Mouse (Mus musculus) hindbrain, embryonic 13.5 days (tissue): ENCODE measurements around the gene Tmem220. TPM values are rescaled to one million over a fixed set of nuclear protein-coding genes. Genes with fewer than 3 reads are reported as not detected.
"Not testable (repeated sequence)": the region's sequence is repeated elsewhere in the genome, so short reads cannot be mapped to it uniquely, and the experiment has no call there.

Experiments
- ATAC-seq: fragments of 200-750 bp; cut with Nextera tagmentation; 2 replicates; pipeline ENCODE4 v1.8.0; 2017; ENCODE audit warnings: moderate TSS enrichment; ENCODE audit not compliant: low FRiP score
- H3K27ac ChIP-seq: fragments of 300-500 bp; sonication (generic); 2 replicates; pipeline ENCODE4 v1.5.1; 2015; ENCODE audit warnings: inconsistent platforms, mild to moderate bottlenecking, moderate library complexity
- H3K27me3 ChIP-seq: fragments of 300-500 bp; sonication (generic); 2 replicates; pipeline ENCODE4 v1.6.1; 2015; ENCODE audit warnings: mild to moderate bottlenecking, inconsistent platforms
- H3K36me3 ChIP-seq: fragments of 300-500 bp; sonication (generic); 2 replicates; pipeline ENCODE4 v1.6.1; 2015; ENCODE audit warnings: mild to moderate bottlenecking, inconsistent platforms
- H3K4me1 ChIP-seq: fragments of 300-500 bp; sonication (generic); replicated peaks from 2 replicates; pipeline ENCODE4 v1.6.1; 2015; ENCODE audit warnings: inconsistent platforms
- H3K4me2 ChIP-seq: fragments of 300-500 bp; sonication (generic); 2 replicates; pipeline ENCODE4 v1.6.1; 2015; ENCODE audit warnings: inconsistent platforms, mild to moderate bottlenecking, moderate library complexity
- H3K4me3 ChIP-seq: fragments of 300-500 bp; sonication (generic); 2 replicates; pipeline ENCODE4 v1.5.1; 2015; ENCODE audit warnings: mild to moderate bottlenecking, inconsistent platforms
- H3K9ac ChIP-seq: fragments of 300-500 bp; sonication (generic); 2 replicates; pipeline ENCODE4 v1.6.1; 2015; ENCODE audit warnings: mild to moderate bottlenecking, inconsistent platforms
- H3K9me3 ChIP-seq: fragments of 300-500 bp; sonication (generic); 2 replicates; pipeline ENCODE4 v1.6.1; 2016; ENCODE audit warnings: inconsistent platforms
- WGBS: fragments of 180-500 bp; shearing (Covaris S2); methylation state at CpG from one replicate; pipeline ENCODE4 v1.1.7; 2015; 5-methylcytosine and 5-hydroxymethylcytosine counted together
- polyA plus RNA-seq: library from polyadenylated mRNA; unstranded; fragments of >200 nt; fragmentation: Nextera tagmentation; extraction: Ambion mirVana; gene quantifications from 2 replicates; pipeline ENCODE4 v1.2.1, GENCODE M21; 2015

Tmem220 gene
- polyA plus RNA-seq, 1 experiment from 2014 or later, result 1.0 TPM

DNA sequence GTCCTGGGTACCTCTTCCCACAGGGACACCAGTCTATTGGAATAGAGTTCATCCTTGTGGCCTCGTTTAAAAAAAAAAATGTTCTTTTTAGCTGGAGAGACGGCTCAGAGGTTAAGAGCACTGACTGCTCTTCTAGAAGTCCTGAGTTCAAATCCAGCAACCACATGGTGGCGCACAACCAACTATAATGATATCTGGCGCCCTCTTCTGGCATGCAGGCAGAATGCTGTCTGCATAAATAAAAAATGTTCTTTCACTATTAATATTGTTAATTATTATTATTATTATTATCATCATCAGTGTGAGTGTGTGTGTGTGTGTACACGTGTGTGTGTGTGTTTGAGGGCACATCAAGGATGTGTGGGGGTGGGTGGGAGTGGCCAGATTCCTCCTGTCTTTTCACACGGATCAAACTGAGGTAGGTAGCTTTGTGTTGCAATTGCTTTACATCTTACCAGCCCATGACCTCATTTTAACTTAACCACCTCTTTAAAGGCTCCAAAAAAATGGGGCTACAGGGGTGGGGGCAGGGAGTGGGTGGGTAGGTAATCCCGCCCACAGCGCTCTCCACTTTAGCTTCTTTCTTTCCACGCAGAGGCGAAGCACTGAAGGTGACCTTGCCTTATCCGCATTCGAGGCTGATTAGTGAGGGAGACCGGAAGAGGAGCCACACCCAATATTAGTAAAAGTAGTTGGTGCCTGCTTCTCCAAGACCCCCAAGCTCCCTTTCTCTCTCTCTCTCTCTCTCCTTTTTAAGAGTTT is 2.4 kb upstream of the Tmem220 start:
- 91% methylated on average over 13 of the region's 13 CpGs for WGBS
- Histone ChIP-seq H3K9ac (no peak overlapping the region), H3K4me2 (no peak overlapping the region), H3K9me3 (no peaks in the 10 kb centered on the region), H3K27ac (no peak overlapping the region), H3K27me3 (peaks cover 7% of the 10 kb centered on the region; the same call in 1 of the 2 replicates), H3K4me1 (peaks cover 31% of the 10 kb centered on the region), H3K4me3 (no peak overlapping the region), H3K36me3 (no peaks in the 10 kb centered on the region)
- no peak for ATAC-seq

- H3K36me3 ChIP-seq, H3K4me2 ChIP-seq, H3K27me3 ChIP-seq, H3K27ac ChIP-seq, H3K4me3 ChIP-seq, ATAC-seq, H3K9ac ChIP-seq, H3K9me3 ChIP-seq: not testable (repeated sequence)
- WGBS, result 57% methylated on average over 1 of the region's 1 CpGs
- peaks cover 25% of the 10 kb centered on the region for H3K4me1 ChIP-seq
Observed at GRCm38 (mm10) chr11:67023191-67023590, 1.8 kb upstream of the Tmem220 start.

GRCm38 (mm10) chr11:67023802-67024340 is 1.1 kb upstream of the Tmem220 start:
- Histone ChIP-seq H3K27me3 (peaks cover 7% of the 10 kb centered on the region; the same call in 1 of the 2 replicates), H3K4me2 (peak overlapping the region; percentile 59), H3K4me1 (peaks cover 22% of the 10 kb centered on the region), H3K27ac (no peak overlapping the region), H3K9me3 (no peaks in the 10 kb centered on the region), H3K36me3 (no peaks in the 10 kb centered on the region), H3K4me3 (no peak overlapping the region), H3K9ac (no peak overlapping the region)
- 16% methylated on average over 6 of the region's 6 CpGs for WGBS
- ATAC-seq, result no peak

GRCm38 (mm10) chr11:67030904-67031602 is 6.1 kb downstream of the Tmem220 start:
- no peak for ATAC-seq
- H3K4me2 ChIP-seq, result no peak overlapping the region
- H3K27ac ChIP-seq, result no peak overlapping the region
- no peak overlapping the region for H3K4me3 ChIP-seq
- no peaks in the 10 kb centered on the region for H3K27me3 ChIP-seq
- no peaks in the 10 kb centered on the region for H3K4me1 ChIP-seq
- no peaks in the 10 kb centered on the region for H3K9me3 ChIP-seq
- peaks cover under 1% of the 10 kb centered on the region; the same call in 1 of the 2 replicates for H3K36me3 ChIP-seq
- 56% methylated on average over 16 of the region's 16 CpGs for WGBS
- no peak overlapping the region for H3K9ac ChIP-seq

GRCm38 (mm10) chr11:67031603-67031915 is 6.6 kb downstream of the Tmem220 start:
- Histone ChIP-seq H3K27me3 (no peaks in the 10 kb centered on the region), H3K4me2 (no peak overlapping the region), H3K9ac (no peak overlapping the region), H3K9me3 (no peaks in the 10 kb centered on the region), H3K4me1 (no peaks in the 10 kb centered on the region), H3K27ac (no peak overlapping the region), H3K36me3 (peaks cover 5% of the 10 kb centered on the region), H3K4me3 (no peak overlapping the region)
- WGBS, result 75% methylated on average over 2 of the region's 2 CpGs
- ATAC-seq, result no peak

DNA sequence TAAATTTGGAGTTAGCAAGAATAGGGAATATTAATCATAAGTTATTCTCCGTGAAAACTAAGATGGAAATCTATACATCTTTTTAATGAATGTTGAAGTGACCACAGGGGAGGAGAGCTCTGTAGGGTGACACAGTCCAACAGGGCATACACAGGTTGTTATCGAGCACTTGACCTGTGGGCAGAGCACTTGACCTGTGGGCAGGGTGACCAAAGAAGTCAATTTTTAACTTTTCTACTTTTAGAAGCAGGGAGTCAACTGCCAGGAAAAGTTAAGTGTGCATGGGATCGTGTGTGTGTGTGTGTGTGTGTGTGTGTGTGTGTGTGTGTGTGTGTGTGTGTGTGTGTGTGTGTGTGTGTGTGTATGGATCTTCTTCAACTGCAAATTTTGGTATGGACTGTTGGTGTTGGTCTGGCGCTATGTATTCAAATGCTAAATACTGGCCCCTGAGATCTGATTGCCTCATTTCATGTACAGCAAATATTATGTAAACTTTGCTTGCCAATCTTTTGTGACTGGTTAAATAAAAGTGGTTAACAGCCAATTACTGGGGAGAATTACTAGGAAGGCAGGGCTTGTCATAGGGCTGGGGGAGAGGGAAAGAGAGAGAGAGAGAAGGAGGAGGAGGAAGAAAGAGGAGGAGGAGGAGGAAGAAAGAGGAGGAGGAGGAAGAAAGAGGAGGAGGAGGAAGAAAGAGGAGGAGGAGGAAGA is 10.0 kb downstream of the Tmem220 start:
- no peaks in the 10 kb centered on the region for H3K4me1 ChIP-seq
- H3K27ac ChIP-seq, result no peak overlapping the region
- 87% methylated on average over 4 of the region's 4 CpGs for WGBS
- no peak overlapping the region for H3K9ac ChIP-seq
- H3K4me3 ChIP-seq, result no peak overlapping the region
- no peak for ATAC-seq
- H3K27me3 ChIP-seq, result no peaks in the 10 kb centered on the region
- peaks cover 33% of the 10 kb centered on the region for H3K36me3 ChIP-seq
- H3K9me3 ChIP-seq, result no peaks in the 10 kb centered on the region
- no peak overlapping the region for H3K4me2 ChIP-seq

DNA sequence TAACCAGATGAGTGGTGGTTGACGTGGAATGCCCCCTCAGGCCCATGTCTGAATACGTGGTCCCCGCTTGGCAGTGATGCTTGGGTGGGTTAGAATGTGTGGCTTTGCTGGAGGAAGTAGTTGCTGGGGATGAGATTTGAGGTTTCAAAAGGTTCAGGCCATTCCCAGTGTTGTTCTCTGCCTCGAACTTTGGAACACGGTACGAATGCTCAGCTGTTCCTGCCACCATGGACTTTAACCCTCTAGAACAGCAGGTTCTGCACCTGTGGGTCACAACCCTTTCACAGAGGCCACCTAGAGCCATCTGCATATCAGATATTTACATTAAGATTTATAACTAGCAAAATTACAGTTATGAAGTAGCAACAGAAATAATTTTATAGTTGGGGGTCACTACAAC is 11.3 kb downstream of the Tmem220 start:
- no peak overlapping the region for H3K4me3 ChIP-seq

GRCm38 (mm10) chr11:67036892-67037291 is 11.9 kb downstream of the Tmem220 start:
- Histone ChIP-seq H3K9me3 (no peaks in the 10 kb centered on the region), H3K4me2 (no peak overlapping the region), H3K27me3 (no peaks in the 10 kb centered on the region), H3K9ac (no peak overlapping the region), H3K4me1 (no peaks in the 10 kb centered on the region), H3K36me3 (peaks cover 53% of the 10 kb centered on the region), H3K27ac (no peak overlapping the region), H3K4me3 (no peak overlapping the region)
- no peak for ATAC-seq
- WGBS, result 94% methylated on average over 9 of the region's 9 CpGs

More for the DNA sequence above, 11.3 kb downstream of the Tmem220 start:
- Histone ChIP-seq H3K27me3 (no peaks in the 10 kb centered on the region), H3K4me1 (no peaks in the 10 kb centered on the region), H3K36me3 (peaks cover 46% of the 10 kb centered on the region), H3K9ac (no peak overlapping the region), H3K27ac (no peak overlapping the region), H3K4me2 (no peak overlapping the region), H3K9me3 (no peaks in the 10 kb centered on the region)
- 91% methylated on average over 6 of the region's 6 CpGs for WGBS
- ATAC-seq, result no peak

- WGBS, result 93% methylated on average over 3 of the region's 3 CpGs
- Histone ChIP-seq H3K9me3 (no peaks in the 10 kb centered on the region), H3K4me3 (no peak overlapping the region), H3K4me2 (no peak overlapping the region), H3K27me3 (no peaks in the 10 kb centered on the region), H3K4me1 (no peaks in the 10 kb centered on the region), H3K36me3 (peaks cover 59% of the 10 kb centered on the region), H3K27ac (no peak overlapping the region), H3K9ac (no peak overlapping the region)
- no peak for ATAC-seq
Observed at GRCm38 (mm10) chr11:67039799-67040198, 14.8 kb downstream of the Tmem220 start.

DNA sequence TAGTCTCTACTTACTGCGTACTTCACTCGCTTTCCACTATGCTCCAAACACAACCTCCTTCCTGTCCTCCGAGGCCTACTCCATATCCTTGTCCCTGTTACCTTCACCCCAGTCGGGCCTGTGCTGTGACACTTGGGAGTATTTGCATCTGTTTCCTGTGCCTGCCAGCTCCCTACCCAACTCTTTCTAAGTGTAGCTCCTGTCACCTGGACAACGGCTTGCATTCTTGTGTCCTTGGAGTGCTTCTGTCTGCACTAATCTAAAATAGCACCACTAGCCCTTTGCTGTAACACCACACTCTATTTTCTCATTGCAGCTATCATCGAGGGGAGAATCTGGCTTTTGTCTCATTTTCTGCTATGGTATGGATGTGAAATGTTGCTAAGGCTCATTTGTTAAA is 15.5 kb downstream of the Tmem220 start:
- Histone ChIP-seq H3K36me3 (peaks cover 61% of the 10 kb centered on the region), H3K27me3 (no peaks in the 10 kb centered on the region), H3K4me1 (no peaks in the 10 kb centered on the region), H3K4me2 (no peak overlapping the region), H3K4me3 (no peak overlapping the region), H3K27ac (no peak overlapping the region), H3K9ac (no peak overlapping the region), H3K9me3 (no peaks in the 10 kb centered on the region)
- WGBS, result 97% methylated on average over 6 of the region's 6 CpGs
- ATAC-seq, result no peak

DNA sequence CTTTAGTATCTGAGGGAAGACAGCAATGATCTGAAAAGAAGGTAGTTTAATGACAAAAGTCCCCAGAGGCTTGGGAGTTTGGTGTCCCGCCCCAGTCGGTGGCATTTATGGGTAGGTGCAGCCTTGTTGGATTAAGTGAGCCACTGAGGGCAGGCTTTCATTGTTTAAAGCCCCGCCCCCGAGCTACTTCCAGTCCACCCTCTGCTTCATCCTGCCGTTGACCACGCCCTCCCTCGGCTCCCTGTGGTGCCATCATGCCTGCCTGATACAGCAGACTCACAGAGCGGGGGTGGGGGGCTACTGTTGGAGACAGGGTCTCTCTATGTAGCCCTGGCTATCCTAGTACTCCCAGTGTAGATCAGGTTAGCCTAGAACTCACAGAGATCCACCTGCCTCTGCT is 18.1 kb downstream of the Tmem220 start:
- Histone ChIP-seq H3K4me3 (no peak overlapping the region), H3K4me1 (no peaks in the 10 kb centered on the region), H3K36me3 (peaks cover 55% of the 10 kb centered on the region), H3K9ac (no peak overlapping the region), H3K4me2 (no peak overlapping the region), H3K27me3 (no peaks in the 10 kb centered on the region), H3K9me3 (no peaks in the 10 kb centered on the region), H3K27ac (no peak overlapping the region)
- WGBS, result 35% methylated on average over 8 of the region's 8 CpGs
- no peak for ATAC-seq

DNA sequence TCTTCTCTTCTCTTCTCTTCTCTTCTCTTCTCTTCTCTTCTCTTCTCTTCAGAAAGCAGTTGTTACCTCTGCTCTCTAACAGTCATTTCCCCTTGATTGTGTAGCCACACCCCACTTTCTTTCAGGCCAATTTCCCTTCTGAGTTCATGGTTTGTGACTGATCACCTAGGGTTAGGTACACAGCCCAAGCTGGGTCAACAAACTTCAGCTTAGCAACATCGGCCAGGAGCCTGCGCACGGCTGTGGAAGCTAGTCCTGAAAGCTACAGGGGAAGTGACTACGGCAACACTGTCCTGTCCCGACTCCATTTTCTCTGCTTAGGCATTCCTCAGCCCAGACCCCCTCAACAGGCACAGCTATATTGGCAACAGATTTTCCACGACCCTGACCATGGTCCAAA is 20.0 kb downstream of the Tmem220 start:
- H3K9ac ChIP-seq, result no peak overlapping the region
- no peaks in the 10 kb centered on the region for H3K27me3 ChIP-seq
- H3K4me1 ChIP-seq, result no peaks in the 10 kb centered on the region
- peaks cover 50% of the 10 kb centered on the region for H3K36me3 ChIP-seq
- H3K4me2 ChIP-seq, result no peak overlapping the region
- no peaks in the 10 kb centered on the region for H3K9me3 ChIP-seq
- H3K27ac ChIP-seq, result no peak overlapping the region
- no peak overlapping the region for H3K4me3 ChIP-seq
- ATAC-seq, result no peak
- WGBS, result 87% methylated on average over 6 of the region's 6 CpGs
